Mouse (Mus musculus) neural tube, embryonic 10.5 days (tissue): ENCODE results near the gene Mrpl34.

Source experiments
- DNase-seq: peaks from one replicate; pipeline ENCODE4 v3.0.0-alpha.2; 2017; ENCODE audit warnings: low spot score; ENCODE audit errors: extremely low spot score

Mrpl34 gene

GRCm38 (mm10) chr8:71495039-71495438 lies 30.3 kb downstream of the Mrpl34 start:
- DNase-seq: peak; percentile 83

GRCm38 (mm10) chr8:71495811-71496210 lies 31.1 kb downstream of the Mrpl34 start:
- DNase-seq: no peak

- DNase-seq: no peak
These were observed 31.7 kb downstream of the Mrpl34 start for GRCm38 (mm10) chr8:71496481-71496880.

- DNase-seq: no peak
These were observed 32.4 kb downstream of the Mrpl34 start for GRCm38 (mm10) chr8:71497077-71497645.

- DNase-seq: no peak
These were observed 33.2 kb downstream of the Mrpl34 start for GRCm38 (mm10) chr8:71497881-71498501.

GRCm38 (mm10) chr8:71498816-71499690 lies 34.3 kb downstream of the Mrpl34 start:
- DNase-seq: peak; percentile 47

GRCm38 (mm10) chr8:71504349-71504748 lies 39.6 kb downstream of the Mrpl34 start:
- DNase-seq: no peak

GRCm38 (mm10) chr8:71505326-71505725 lies 40.6 kb downstream of the Mrpl34 start:
- no peak for DNase-seq

GRCm38 (mm10) chr8:71505979-71506378 lies 41.2 kb downstream of the Mrpl34 start:
- no peak for DNase-seq

- peak; percentile 75 for DNase-seq
These were observed 42.9 kb downstream of the Mrpl34 start for GRCm38 (mm10) chr8:71507589-71508104.

GRCm38 (mm10) chr8:71509316-71509715 lies 44.6 kb downstream of the Mrpl34 start:
- DNase-seq: no peak

- DNase-seq: no peak
These were observed 46.9 kb downstream of the Mrpl34 start, which contains the start of gene Plvap for GRCm38 (mm10) chr8:71511644-71512043. Gene Plvap (minus strand): TSS chr8:71511752.

- no peak for DNase-seq
These were observed 48.4 kb downstream of the Mrpl34 start for GRCm38 (mm10) chr8:71513018-71513754.

- DNase-seq: no peak
These were observed 50.3 kb downstream of the Mrpl34 start for GRCm38 (mm10) chr8:71515043-71515442.
